Mouse (Mus musculus) ES-Bruce4 (cell line): ENCODE measurements around the gene Serpinb12. TPM values are rescaled to one million over a fixed set of nuclear protein-coding genes. Genes with fewer than 3 reads are reported as not detected.

Experiments used
- H3K27ac ChIP-seq: 2 replicates; pipeline ENCODE4 v1.5.1; 2012; ENCODE audit warnings: low read length, inconsistent platforms; ENCODE audit not compliant: insufficient read depth
- H3K27me3 ChIP-seq: 2 replicates; pipeline ENCODE4 v1.6.1; 2012; ENCODE audit warnings: mild to moderate bottlenecking, low read length, inconsistent platforms; ENCODE audit not compliant: control insufficient read depth, poor library complexity, insufficient read depth, severe bottlenecking
- H3K36me3 ChIP-seq: 2 replicates; pipeline ENCODE4 v1.6.1; 2012; ENCODE audit warnings: inconsistent platforms, mild to moderate bottlenecking, low read length, moderate library complexity; ENCODE audit not compliant: control insufficient read depth, poor library complexity, insufficient read depth, severe bottlenecking
- H3K4me1 ChIP-seq: one replicate; pipeline ENCODE4 v1.8.1; 2011; ENCODE audit warnings: low read length; ENCODE audit not compliant: control insufficient read depth, insufficient read depth
- H3K4me3 ChIP-seq: 2 replicates; pipeline ENCODE4 v1.5.1; 2011; ENCODE audit warnings: low read depth, mild to moderate bottlenecking, low read length
- H3K9ac ChIP-seq: 2 replicates; pipeline ENCODE4 v1.6.1; 2012; ENCODE audit warnings: low read depth, mild to moderate bottlenecking, inconsistent platforms; ENCODE audit not compliant: poor library complexity, severe bottlenecking
- H3K9me3 ChIP-seq: replicated peaks from 2 replicates; pipeline ENCODE4 v1.6.1; 2012; ENCODE audit warnings: mild to moderate bottlenecking, low read length, inconsistent platforms; ENCODE audit not compliant: control insufficient read depth, poor library complexity, insufficient read depth, severe bottlenecking
- CTCF ChIP-seq: IDR thresholded peaks from one replicate; pipeline ENCODE4 v1.8.1; 2011; ENCODE audit warnings: low read depth, low read length
- EP300 ChIP-seq: IDR thresholded peaks from 2 replicates; pipeline ENCODE4 v1.6.1; 2011; ENCODE audit warnings: low read depth, low read length; ENCODE audit not compliant: insufficient read depth
- POLR2A ChIP-seq: IDR thresholded peaks from one replicate; pipeline ENCODE4 v1.8.1; 2011; ENCODE audit warnings: low read length; ENCODE audit not compliant: insufficient read depth
- polyA plus RNA-seq: library from polyadenylated mRNA; stranded (reverse); fragments of >200 nt; gene quantifications from 2 replicates; pipeline ENCODE4 v1.2.4, GENCODE M21; 2011; ENCODE audit warnings: low read depth; ENCODE audit not compliant: missing spikeins, insufficient read depth, insufficient read length

Gene Serpinb12
- polyA plus RNA-seq, 1 experiment = not detected

DNA sequence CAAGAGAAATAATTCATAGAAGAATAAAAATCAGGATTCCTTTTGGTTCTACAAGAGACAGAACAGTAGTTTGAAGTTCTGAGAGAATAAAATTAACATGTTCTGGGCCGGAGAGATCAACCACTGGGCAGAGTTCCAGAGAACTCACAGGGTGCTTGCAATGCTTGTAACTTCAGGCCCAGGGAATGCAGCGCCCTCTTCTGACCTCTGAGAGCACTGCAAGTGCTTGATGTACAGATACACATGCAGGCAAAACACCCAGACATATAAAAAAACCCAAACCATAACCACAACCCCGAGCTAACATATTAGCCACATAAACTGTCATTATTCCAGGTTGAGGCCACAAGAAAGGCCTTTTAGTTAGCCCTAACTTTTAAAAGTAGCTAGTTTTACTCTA is 26.8 kb downstream of the Serpinb12 start:
- H3K36me3 ChIP-seq = no peaks in the 10 kb centered on the region
- H3K9ac ChIP-seq = no peak overlapping the region
- no peak overlapping the region for H3K27ac ChIP-seq
- peak; percentile 55 for TF ChIP-seq CTCF
- TF ChIP-seq EP300 = no peak
- TF ChIP-seq POLR2A = no peak
- H3K4me1 ChIP-seq = no peaks in the 10 kb centered on the region
- H3K4me3 ChIP-seq = no peak overlapping the region
- no peaks in the 10 kb centered on the region for H3K9me3 ChIP-seq
- no peaks in the 10 kb centered on the region for H3K27me3 ChIP-seq

DNA sequence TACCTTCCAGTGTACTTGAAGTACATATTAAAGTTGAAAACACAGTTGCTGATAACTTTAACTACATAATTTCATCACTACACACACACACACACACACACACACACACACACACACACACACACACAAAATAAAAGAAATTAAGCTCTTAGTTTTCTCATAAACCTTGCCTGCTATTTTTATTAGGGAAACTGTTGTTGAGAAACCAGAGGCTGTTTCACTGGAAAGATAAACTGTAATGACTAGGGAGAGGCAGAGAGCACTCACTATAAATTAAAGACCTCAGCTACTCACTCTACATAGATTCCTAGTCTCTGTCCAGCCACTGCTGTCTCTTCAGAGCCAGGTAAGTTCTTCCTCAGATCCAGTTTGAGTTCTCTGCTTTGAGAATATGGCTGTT is 46.4 kb downstream of the Serpinb12 start, which contains the start of gene Serpinb13:
Gene Serpinb13, plus strand, starts transcription at position 301 of the 400 bp plus-strand sequence.
- Histone ChIP-seq H3K27ac (no peak within 1 kb of the TSS), H3K4me1 (no peaks in the 10 kb centered on the region), H3K27me3 (no peaks in the 10 kb centered on the region), H3K9ac (no peak within 1 kb of the TSS), H3K4me3 (no peak within 1 kb of the TSS), H3K36me3 (no peaks in the 10 kb centered on the region), H3K9me3 (no peaks in the 10 kb centered on the region)
- TF ChIP-seq EP300 = no peak
- no peak for TF ChIP-seq POLR2A
- no peak for TF ChIP-seq CTCF

DNA sequence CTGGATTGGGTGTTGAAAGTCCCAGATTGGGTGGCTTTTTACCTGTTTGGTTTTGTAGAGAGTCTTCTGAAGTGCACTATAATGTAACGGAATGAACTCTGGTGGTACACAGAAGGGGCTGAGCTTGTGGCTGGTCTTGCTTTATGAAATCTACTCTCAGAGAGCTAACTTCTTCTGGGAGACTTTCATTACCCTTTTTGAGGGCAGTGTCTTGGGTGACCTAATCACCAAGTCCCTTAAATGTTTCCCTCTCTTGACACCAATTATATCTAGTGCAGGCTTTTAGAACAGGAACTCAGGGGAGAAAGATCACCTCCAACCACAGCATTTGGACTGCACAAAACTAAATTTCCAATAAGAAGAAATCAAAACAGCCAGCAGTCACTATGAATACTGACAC is 48.8 kb downstream of the Serpinb12 start:
- no peak overlapping the region for H3K9ac ChIP-seq
- no peak overlapping the region for H3K4me3 ChIP-seq
- H3K27me3 ChIP-seq = no peaks in the 10 kb centered on the region
- no peak overlapping the region for H3K27ac ChIP-seq
- no peaks in the 10 kb centered on the region for H3K4me1 ChIP-seq
- no peaks in the 10 kb centered on the region for H3K9me3 ChIP-seq
- TF ChIP-seq CTCF (no peak), EP300 (no peak), POLR2A (no peak)
- H3K36me3 ChIP-seq = no peaks in the 10 kb centered on the region

DNA sequence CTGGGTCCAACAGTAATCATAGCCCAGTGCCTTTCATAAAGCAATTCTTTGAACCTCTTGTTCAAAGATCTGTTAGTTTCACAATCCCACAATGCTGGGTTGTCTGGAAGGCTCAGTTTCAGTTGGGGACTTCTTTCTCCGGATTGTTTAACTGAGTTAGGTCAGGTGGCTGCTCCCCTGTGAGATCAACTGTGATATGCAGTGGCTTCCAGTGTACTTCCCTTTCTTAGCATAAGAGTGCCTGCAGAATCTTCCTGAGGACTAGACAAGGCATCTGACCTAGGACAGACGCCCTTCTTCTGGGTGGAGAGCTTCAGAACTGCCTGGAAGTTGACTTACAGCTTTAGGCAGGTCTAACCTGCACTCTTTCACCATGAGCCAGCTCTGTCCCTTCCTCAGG is 49.6 kb downstream of the Serpinb12 start:
- Histone ChIP-seq H3K4me3 (no peak overlapping the region), H3K9me3 (no peaks in the 10 kb centered on the region), H3K9ac (no peak overlapping the region), H3K4me1 (no peaks in the 10 kb centered on the region), H3K27ac (no peak overlapping the region), H3K27me3 (no peaks in the 10 kb centered on the region), H3K36me3 (no peaks in the 10 kb centered on the region)
- TF ChIP-seq POLR2A = no peak

DNA sequence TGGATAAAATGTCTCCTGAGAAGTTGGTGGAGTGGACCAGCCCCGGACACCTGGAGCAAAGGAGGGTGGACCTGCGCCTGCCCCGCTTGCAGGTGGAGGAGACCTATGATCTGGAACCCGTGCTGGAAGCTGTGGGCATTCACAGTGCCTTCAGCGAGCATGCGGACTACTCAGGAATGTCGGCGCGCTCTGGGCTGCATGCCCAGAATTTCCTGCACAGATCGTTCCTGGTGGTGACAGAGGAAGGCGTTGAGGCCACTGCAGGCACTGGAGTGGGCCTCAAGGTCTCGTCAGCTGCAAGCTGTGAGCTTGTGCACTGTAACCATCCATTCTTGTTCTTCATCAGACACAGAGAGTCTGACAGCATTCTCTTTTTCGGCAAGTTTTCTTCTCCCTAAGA is 66.2 kb downstream of the Serpinb12 start:
- no peaks in the 10 kb centered on the region; the same call in 1 of the 2 replicates for H3K27me3 ChIP-seq
- H3K4me1 ChIP-seq = no peaks in the 10 kb centered on the region
- no peaks in the 10 kb centered on the region for H3K36me3 ChIP-seq
- H3K9me3 ChIP-seq = no peaks in the 10 kb centered on the region
- no peak overlapping the region for H3K9ac ChIP-seq
- no peak for TF ChIP-seq EP300
- no peak for TF ChIP-seq CTCF
- no peak for TF ChIP-seq POLR2A
- no peak overlapping the region for H3K27ac ChIP-seq
- H3K4me3 ChIP-seq = no peak overlapping the region

DNA sequence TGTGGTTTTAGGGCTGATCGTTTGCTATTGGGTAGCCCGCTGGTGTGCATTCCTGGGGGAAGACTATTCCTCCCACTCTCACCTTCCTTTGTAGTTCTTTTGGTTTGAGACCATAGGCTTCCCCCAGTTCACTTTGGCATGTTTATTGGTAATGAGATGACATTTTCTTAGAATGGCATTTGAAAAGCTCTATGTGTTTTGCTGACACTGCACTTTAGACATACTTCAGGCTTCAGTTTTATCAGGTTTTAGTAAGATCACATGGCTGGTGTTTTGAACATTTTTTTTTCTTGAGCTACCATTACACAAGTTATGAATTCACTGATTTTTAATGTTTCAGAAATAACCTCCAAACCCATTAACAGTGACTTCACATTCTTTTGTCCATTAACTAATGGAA is 67.5 kb downstream of the Serpinb12 start:
- TF ChIP-seq CTCF = no peak
- no peak for TF ChIP-seq EP300
- no peak for TF ChIP-seq POLR2A
- no peak overlapping the region for H3K27ac ChIP-seq
- no peak overlapping the region for H3K4me3 ChIP-seq
- H3K36me3 ChIP-seq = no peaks in the 10 kb centered on the region
- H3K27me3 ChIP-seq = no peaks in the 10 kb centered on the region
- H3K9ac ChIP-seq = no peak overlapping the region
- H3K4me1 ChIP-seq = no peaks in the 10 kb centered on the region
- no peaks in the 10 kb centered on the region for H3K9me3 ChIP-seq

DNA sequence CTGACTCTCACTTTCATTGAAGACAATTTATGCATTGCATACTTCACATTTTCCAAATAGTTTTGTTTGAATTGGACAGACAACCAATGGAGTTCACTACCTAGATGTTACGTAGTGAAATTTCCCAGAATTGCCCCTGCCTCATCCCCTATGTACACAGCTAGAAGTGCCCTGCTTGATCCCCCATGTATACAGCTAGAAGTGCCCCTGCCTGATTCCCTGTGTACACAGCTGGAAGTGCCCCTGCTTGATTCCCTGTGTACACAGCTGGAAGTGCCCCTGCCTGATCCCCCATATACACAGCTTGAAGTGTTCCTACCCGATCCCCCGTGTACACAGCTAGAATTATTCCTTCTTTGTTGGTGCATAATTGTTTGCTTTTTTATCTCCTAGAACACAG is 72.1 kb downstream of the Serpinb12 start:
- Histone ChIP-seq H3K9ac (no peak overlapping the region), H3K27ac (no peak overlapping the region), H3K27me3 (no peaks in the 10 kb centered on the region), H3K36me3 (no peaks in the 10 kb centered on the region), H3K9me3 (no peaks in the 10 kb centered on the region), H3K4me1 (no peaks in the 10 kb centered on the region), H3K4me3 (no peak overlapping the region)
- TF ChIP-seq POLR2A (no peak), EP300 (no peak), CTCF (no peak)

Other genes starting within 250 kb of the Serpinb12 start
- 2.5 and 3.0 TPM in 2 replicates for gene Bcl2, start 220.2 kb upstream of the Serpinb12 start, polyA plus RNA-seq
- 49.3 and 52.5 TPM in 2 replicates for gene Kdsr, start 174.7 kb upstream of the Serpinb12 start, polyA plus RNA-seq
- gene Vps4b, start 137.7 kb upstream of the Serpinb12 start, polyA plus RNA-seq = 110 and 121 TPM in 2 replicates
- 1.8 TPM in 1 of 2 replicates, not detected in the other for gene Serpinb5, start 73.3 kb upstream of the Serpinb12 start, polyA plus RNA-seq
- gene Serpinb13, start 46.5 kb downstream of the Serpinb12 start, polyA plus RNA-seq = not detected in 2 replicates
- gene Serpinb3a, start 117.9 kb downstream of the Serpinb12 start, polyA plus RNA-seq = not detected in 2 replicates
- gene Serpinb3d, start 149.1 kb downstream of the Serpinb12 start, polyA plus RNA-seq = not detected in 2 replicates